Mouse (Mus musculus) bone marrow, adult 2 months (tissue): Measurements from ENCODE around the gene BC051142. TPM values are rescaled to one million over a fixed set of nuclear protein-coding genes. Genes with fewer than 3 reads are reported as not detected.
"Not testable (repeated sequence)": the region's sequence is repeated elsewhere in the genome, so short reads cannot be mapped to it uniquely, and the experiment has no call there.

ENCODE experiments used
- H3K27ac ChIP-seq: fragments of 200-500 bp; 2 replicates; pipeline ENCODE4 v1.5.1; 2012; ENCODE audit warnings: low read depth, mild to moderate bottlenecking, control low read depth, inconsistent platforms, low read length; ENCODE audit not compliant: control insufficient read depth, poor library complexity, insufficient read depth
- H3K4me1 ChIP-seq: fragments of 200-500 bp; 2 replicates; pipeline ENCODE4 v1.6.1; 2011; ENCODE audit warnings: low read length; ENCODE audit not compliant: control insufficient read depth, insufficient read depth
- H3K4me3 ChIP-seq: fragments of 200-500 bp; replicated peaks from 2 replicates; pipeline ENCODE3; 2011; ENCODE audit warnings: mild to moderate bottlenecking, low read depth, low read length, control low read depth; ENCODE audit not compliant: control insufficient read depth
- CTCF ChIP-seq: fragments of 200-500 bp; IDR thresholded peaks from 2 replicates; pipeline ENCODE4 v1.5.1; 2011; ENCODE audit warnings: low read length, control low read depth; ENCODE audit not compliant: control insufficient read depth, insufficient read depth
- POLR2A ChIP-seq: fragments of 200-500 bp; IDR thresholded peaks from 2 replicates; pipeline ENCODE4 v1.6.1; 2011; ENCODE audit warnings: low read depth, mild to moderate bottlenecking, control low read depth, low read length, borderline replicate concordance; ENCODE audit not compliant: control insufficient read depth
- WGBS: fragments of 180-500 bp; shearing (Covaris S2); methylation state at CpG from one replicate; pipeline ENCODE4 v1.1.7; 2018; 5-methylcytosine and 5-hydroxymethylcytosine counted together
- polyA plus RNA-seq: library from polyadenylated mRNA; stranded (reverse); fragments of >200 nt; gene quantifications from 2 replicates; pipeline ENCODE4 v1.2.4, GENCODE M21; 2011; ENCODE audit warnings: low replicate concordance; ENCODE audit not compliant: missing spikeins, insufficient read depth, insufficient read length

Gene BC051142
- polyA plus RNA-seq, 1 experiment = 3.7 TPM

DNA sequence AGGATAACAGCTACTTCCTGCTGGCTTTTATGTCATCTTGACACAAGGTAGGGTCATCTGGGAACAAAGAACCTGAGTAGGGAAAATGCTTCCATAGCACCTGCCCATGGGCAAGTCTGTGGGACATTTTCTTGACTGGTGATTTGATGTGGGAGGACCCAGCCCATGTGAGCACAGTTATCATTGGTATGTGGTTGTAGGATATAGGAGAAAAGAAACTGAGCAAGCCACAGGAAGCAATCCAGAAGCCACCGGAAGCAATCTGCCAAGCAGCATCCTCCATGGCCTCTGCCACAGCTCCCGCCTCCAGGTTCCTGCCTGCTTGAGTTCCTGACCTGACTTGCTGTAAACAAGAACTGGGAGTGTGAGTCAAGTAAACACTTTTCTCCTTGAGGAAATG, 71.9 kb downstream of the BC051142 start:
- Histone ChIP-seq H3K4me3 (no peak overlapping the region), H3K4me1 (no peaks in the 10 kb centered on the region), H3K27ac (no peak overlapping the region)
- 11% methylated on average over 2 of the region's 2 CpGs for WGBS
- TF ChIP-seq POLR2A = no peak
- no peak for TF ChIP-seq CTCF

GRCm38 (mm10) chr17:34475060-34475459, 76.4 kb downstream of the BC051142 start:
- Histone ChIP-seq H3K4me1 (no peaks in the 10 kb centered on the region), H3K27ac (no peak overlapping the region), H3K4me3 (no peak overlapping the region)
- TF ChIP-seq CTCF (no peak), POLR2A (no peak)
- 80% methylated on average over 3 of the region's 3 CpGs for WGBS

- Histone ChIP-seq H3K27ac (no peak overlapping the region), H3K4me1 (no peaks in the 10 kb centered on the region), H3K4me3 (no peak overlapping the region)
- TF ChIP-seq CTCF (no peak), POLR2A (no peak)
- WGBS = 91% methylated on average over 1 of the region's 2 CpGs
These were observed 77.8 kb downstream of the BC051142 start for GRCm38 (mm10) chr17:34476427-34476826.

DNA sequence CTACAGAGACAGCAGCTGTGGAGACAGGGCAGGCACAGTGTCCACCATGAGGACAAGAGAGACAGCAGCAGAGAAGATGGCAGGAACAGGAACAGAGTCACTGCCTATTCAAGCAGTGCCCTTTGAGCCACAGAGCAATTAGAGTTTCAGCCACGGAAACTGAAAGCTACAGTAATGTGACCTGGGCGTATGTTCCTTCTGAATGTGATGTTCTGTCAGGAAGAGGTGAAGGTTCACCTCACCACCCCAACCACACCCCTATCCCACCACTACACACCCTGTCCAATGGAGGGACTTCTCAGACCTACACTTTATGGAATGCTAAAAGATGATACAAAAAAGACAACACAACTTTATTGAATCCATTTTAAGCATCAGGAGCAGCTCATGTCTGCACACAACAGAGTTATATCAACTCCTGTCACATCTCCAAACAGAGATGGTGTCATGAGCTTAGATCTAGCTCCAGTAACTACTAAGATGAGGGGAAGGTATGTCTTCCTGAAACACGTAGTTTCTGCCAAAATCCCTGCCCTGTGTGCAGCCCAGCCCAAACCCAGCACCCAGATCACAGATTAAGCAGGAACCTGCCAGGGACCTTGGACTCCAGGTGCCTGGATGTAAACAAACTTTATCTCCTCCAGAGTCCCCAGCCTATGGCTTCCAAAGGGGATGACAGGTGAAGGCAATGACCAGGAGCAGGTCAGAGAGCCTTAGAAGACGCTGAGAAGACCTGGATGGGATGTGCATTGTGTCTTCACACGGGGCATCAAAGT, 78.8 kb downstream of the BC051142 start, which contains the start of gene Btnl4:
Gene Btnl4 (minus strand): TSS at position 81 of the 776 bp plus-strand sequence.
- H3K4me1 ChIP-seq, H3K27ac ChIP-seq, H3K4me3 ChIP-seq: not testable (repeated sequence)
- 62% methylated on average over 5 of the region's 5 CpGs for WGBS

GRCm38 (mm10) chr17:34492796-34493195, 94.2 kb downstream of the BC051142 start:
- H3K27ac ChIP-seq = no peak overlapping the region
- no peak overlapping the region for H3K4me3 ChIP-seq
- no peaks in the 10 kb centered on the region; the same call in 1 of the 2 replicates for H3K4me1 ChIP-seq
- TF ChIP-seq POLR2A = no peak
- TF ChIP-seq CTCF = no peak

DNA sequence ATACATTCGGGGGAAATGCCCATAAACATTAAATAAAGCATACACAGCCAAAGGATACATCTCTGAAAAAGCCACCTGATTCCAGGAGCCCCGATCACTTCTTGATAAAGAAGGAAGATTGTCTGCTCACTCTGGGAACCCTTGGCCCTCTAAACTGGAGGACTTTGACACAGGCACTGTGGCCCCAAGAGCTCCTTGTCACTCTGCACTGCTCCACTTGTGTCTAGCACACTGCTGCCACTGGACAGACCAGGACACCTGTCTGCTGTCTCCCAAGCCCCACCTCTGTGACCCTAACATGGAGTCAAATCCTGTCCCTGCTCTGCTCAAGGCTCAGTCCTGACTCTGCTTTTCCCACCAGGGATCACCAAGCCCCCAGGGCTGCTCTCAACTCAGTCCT, 96.5 kb downstream of the BC051142 start:
- H3K4me3 ChIP-seq, H3K4me1 ChIP-seq, H3K27ac ChIP-seq: not testable (repeated sequence)
- WGBS = 78% methylated on average over 2 of the region's 2 CpGs

- WGBS = 50% methylated on average over 2 of the region's 2 CpGs
- Histone ChIP-seq H3K4me1 (no peaks in the 10 kb centered on the region; the same call in 1 of the 2 replicates), H3K4me3 (no peak overlapping the region), H3K27ac (no peak overlapping the region)
- TF ChIP-seq POLR2A (no peak), CTCF (no peak)
These were observed 97.9 kb downstream of the BC051142 start for GRCm38 (mm10) chr17:34496539-34496938.

DNA sequence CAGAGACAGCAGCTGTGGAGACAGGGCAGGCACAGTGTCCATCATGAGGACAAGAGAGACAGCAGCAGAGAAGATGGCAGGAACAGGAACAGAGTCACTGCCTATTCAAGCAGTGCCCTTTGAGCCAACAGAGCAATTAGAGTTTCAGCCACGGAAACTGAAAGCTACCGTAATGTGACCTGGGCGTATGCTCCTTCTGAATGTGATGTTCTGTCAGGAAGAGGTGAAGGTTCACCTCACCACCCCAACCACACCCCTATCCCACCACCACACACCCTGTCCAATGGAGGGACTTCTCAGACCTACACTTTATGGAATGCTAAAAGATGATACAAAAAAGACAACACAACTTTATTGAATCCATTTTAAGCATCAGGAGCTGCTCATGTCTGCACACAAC, 98.7 kb downstream of the BC051142 start:
- H3K4me1 ChIP-seq, H3K4me3 ChIP-seq, H3K27ac ChIP-seq: not testable (repeated sequence)
- 59% methylated on average over 3 of the region's 3 CpGs for WGBS

DNA sequence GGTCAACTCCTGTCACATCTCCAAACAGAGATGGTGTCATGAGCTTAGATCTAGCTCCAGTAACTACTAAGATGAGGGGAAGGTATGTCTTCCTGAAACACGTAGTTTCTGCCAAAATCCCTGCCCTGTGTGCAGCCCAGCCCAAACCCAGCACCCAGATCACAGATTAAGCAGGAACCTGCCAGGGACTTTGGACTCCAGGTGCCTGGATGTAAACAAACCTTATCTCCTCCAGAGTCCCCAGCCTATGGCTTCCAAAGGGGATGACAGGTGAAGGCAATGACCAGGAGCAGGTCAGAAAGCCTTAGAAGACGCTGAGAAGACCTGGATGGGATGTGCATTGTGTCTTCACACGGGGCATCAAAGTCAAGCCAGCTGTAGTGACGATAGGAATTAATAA, 99.1 kb downstream of the BC051142 start:
- not testable (repeated sequence) for H3K4me1 ChIP-seq, H3K4me3 ChIP-seq, H3K27ac ChIP-seq
- WGBS = 70% methylated on average over 4 of the region's 4 CpGs
